Mouse (Mus musculus): Measurements from ENCODE around the gene Ssc4d. TPM values are rescaled to one million over a fixed set of nuclear protein-coding genes. Genes with fewer than 3 reads are reported as not detected.

The Ssc4d gene
- polyA plus RNA-seq, 1 experiment from 2014 or later, result 0.68 TPM

DNA sequence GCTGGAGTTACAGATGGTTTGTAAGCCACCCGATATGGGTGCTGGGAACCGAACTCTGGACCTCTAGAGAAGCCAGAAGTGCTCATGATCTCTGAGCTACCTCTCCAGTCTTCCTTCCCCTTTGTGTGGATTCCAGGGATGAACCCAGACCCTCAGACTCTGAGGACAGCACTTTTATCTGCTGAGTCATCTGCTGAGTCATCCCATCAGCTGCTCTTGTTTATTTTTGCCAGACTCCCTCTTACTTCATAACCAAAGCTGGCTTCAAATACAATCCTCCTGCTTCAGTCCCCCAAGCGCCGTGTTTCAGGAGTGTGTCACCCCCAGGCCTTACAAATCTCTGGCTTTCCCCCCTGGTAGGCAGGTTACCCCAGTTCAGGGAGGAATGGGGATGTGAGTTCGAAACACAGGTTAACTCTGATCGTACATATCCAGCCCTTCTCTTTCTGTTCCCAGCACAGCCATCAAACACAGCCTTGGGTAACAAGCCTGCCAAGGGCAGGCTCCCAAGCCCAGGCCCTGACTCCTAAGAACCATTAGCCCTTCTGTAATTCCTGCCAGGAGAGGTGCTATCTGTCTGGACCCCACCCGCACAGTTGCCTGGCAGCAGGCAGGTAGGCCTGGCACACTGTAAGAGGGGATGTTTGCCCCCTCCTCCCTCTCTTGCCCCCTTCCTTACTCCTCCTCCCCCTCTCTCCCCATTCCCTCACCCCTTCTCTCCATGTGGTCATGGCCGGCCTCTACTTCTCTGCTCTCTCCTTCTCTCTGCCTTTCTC is 1.8 kb upstream of the Ssc4d start:
- Histone ChIP-seq H3K4me1 (ENCODE audit: control insufficient read depth in 2 of 2, insufficient read depth in 2 of 2, low read length in 2 of 2) (no peaks in the 10 kb centered on the region), H3K27me3 (ENCODE audit: control insufficient read depth, insufficient read depth, low read length) (no peaks in the 10 kb centered on the region), H3K4me2 (ENCODE audit: low read length) (no peak overlapping the region), H3K4me3 (ENCODE audit: control insufficient read depth in 1 of 2, insufficient read depth in 1 of 2, low read depth in 1 of 2, low read length in 2 of 2) (no peak overlapping the region), H3K9me3 (ENCODE audit: control insufficient read depth, low read length) (no peaks in the 10 kb centered on the region), H3K27ac (replicated peaks in 1 of 2; ENCODE audit: control insufficient read depth in 1 of 2, insufficient read depth in 1 of 2, low read depth in 2 of 2, low read length in 2 of 2) (no peak overlapping the region), H3K36me3 (ENCODE audit: control insufficient read depth, insufficient read depth, low read length) (no peaks in the 10 kb centered on the region), H3K9ac (ENCODE audit: low read length) (no peak overlapping the region)
- ATAC-seq (ENCODE audit: insufficient number of reproducible peaks, insufficient read depth, low FRiP score, low read depth), result no peak
- WGBS, result 90% methylated on average over 8 of the region's 8 CpGs

DNA sequence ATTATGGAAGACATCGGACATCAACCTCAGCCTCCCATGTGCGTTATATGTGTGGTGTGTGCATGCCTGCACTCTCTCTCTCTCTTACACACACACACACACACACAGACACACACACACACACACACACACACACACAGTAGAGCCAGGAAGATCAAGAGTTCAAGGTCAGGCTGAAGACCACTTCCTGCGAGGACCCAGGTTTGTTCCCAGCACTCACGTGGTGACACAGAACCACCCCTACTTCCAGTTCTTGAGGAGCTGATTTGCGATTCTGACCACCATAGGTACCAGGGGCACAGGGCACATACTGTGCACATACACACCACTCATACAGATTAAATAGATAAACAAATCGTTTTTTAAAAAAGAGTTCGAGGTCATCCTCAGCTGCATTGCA is 2.5 kb downstream of the Ssc4d start:
- ATAC-seq (ENCODE audit: insufficient number of reproducible peaks, insufficient read depth, low FRiP score, low read depth), result no peak
- Histone ChIP-seq H3K4me3 (ENCODE audit: control insufficient read depth in 1 of 2, insufficient read depth in 1 of 2, low read depth in 1 of 2, low read length in 2 of 2) (no peak overlapping the region), H3K4me1 (ENCODE audit: control insufficient read depth in 2 of 2, insufficient read depth in 2 of 2, low read length in 2 of 2) (no peaks in the 10 kb centered on the region), H3K9me3 (ENCODE audit: control insufficient read depth, low read length) (no peaks in the 10 kb centered on the region), H3K4me2 (ENCODE audit: low read length) (no peak overlapping the region), H3K36me3 (ENCODE audit: control insufficient read depth, insufficient read depth, low read length) (no peaks in the 10 kb centered on the region), H3K27ac (replicated peaks in 1 of 2; ENCODE audit: control insufficient read depth in 1 of 2, insufficient read depth in 1 of 2, low read depth in 2 of 2, low read length in 2 of 2) (no peak overlapping the region), H3K27me3 (ENCODE audit: control insufficient read depth, insufficient read depth, low read length) (no peaks in the 10 kb centered on the region), H3K9ac (ENCODE audit: low read length) (no peak overlapping the region)
- WGBS, result 80% methylated on average over 7 of the region's 7 CpGs

DNA sequence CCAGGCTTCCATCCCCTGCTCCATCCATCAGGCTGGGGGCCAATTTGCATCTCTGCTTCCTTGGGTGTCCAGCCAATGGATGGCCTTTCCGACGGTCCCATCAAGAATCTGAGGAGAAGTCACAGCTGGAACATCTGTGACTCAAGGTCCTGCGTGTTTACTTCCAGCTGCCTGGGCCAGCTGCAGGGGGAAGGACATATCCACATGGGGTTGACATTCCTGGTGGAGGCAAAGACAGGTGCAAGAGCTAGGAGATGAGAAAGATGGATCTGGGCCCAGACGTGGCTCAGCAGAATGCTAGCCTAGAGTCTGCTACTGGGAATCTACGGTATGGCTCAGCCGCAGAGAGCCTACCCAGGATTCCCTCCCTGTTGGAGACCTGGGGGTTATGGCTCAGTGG is 4.1 kb downstream of the Ssc4d start:
- no peak overlapping the region for H3K4me2 ChIP-seq (ENCODE audit: low read length)
- no peak overlapping the region for H3K4me3 ChIP-seq (ENCODE audit: control insufficient read depth in 1 of 2, insufficient read depth in 1 of 2, low read depth in 1 of 2, low read length in 2 of 2)
- WGBS, result 77% methylated on average over 6 of the region's 6 CpGs
- ATAC-seq (ENCODE audit: insufficient number of reproducible peaks, insufficient read depth, low FRiP score, low read depth), result no peak
- H3K9me3 ChIP-seq (ENCODE audit: control insufficient read depth, low read length), result no peaks in the 10 kb centered on the region
- no peaks in the 10 kb centered on the region for H3K36me3 ChIP-seq (ENCODE audit: control insufficient read depth, insufficient read depth, low read length)
- H3K9ac ChIP-seq (ENCODE audit: low read length), result no peak overlapping the region
- H3K27ac ChIP-seq (replicated peaks in 1 of 2; ENCODE audit: control insufficient read depth in 1 of 2, insufficient read depth in 1 of 2, low read depth in 2 of 2, low read length in 2 of 2), result no peak overlapping the region
- peaks cover 3% of the 10 kb centered on the region; the same call in 1 of the 2 replicates for H3K27me3 ChIP-seq (ENCODE audit: control insufficient read depth, insufficient read depth, low read length)
- peaks cover 4 to 5% of the 10 kb centered on the region in 2 experiments; a peak in 3 of 4 replicates for H3K4me1 ChIP-seq (ENCODE audit: control insufficient read depth in 2 of 2, insufficient read depth in 2 of 2, low read length in 2 of 2)

DNA sequence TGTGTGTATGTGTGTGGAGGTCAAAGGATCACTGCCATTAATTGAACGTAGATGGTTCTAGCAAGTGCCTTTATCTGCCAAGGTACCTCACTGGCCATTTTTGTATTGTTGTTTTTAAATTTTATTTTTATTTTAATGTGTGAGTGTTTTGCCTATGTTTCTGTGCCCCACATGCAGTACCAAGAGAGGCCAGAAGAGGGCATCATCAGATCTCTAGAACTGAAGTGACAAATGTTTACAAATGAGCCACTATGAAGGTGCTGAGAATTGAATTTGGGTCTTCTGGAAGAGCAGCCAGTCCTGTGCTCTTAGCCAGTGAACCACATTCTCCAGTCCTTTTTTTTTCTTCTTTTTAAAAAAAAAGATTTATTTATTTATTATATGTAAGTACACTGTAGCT is 5.5 kb downstream of the Ssc4d start:
- WGBS, result 66% methylated on average over 1 of the region's 1 CpGs
- Histone ChIP-seq H3K27me3 (ENCODE audit: control insufficient read depth, insufficient read depth, low read length) (peaks cover 3% of the 10 kb centered on the region; the same call in 1 of the 2 replicates), H3K9ac (ENCODE audit: low read length) (no peak overlapping the region), H3K9me3 (ENCODE audit: control insufficient read depth, low read length) (no peaks in the 10 kb centered on the region), H3K4me1 (ENCODE audit: control insufficient read depth in 2 of 2, insufficient read depth in 2 of 2, low read length in 2 of 2) (peaks cover 5 to 9% of the 10 kb centered on the region in 2 experiments; a peak in 3 of 4 replicates), H3K36me3 (ENCODE audit: control insufficient read depth, insufficient read depth, low read length) (no peaks in the 10 kb centered on the region), H3K27ac (replicated peaks in 1 of 2; ENCODE audit: control insufficient read depth in 1 of 2, insufficient read depth in 1 of 2, low read depth in 2 of 2, low read length in 2 of 2) (no peak overlapping the region), H3K4me2 (ENCODE audit: low read length) (no peak overlapping the region), H3K4me3 (ENCODE audit: control insufficient read depth in 1 of 2, insufficient read depth in 1 of 2, low read depth in 1 of 2, low read length in 2 of 2) (no peak overlapping the region)
- no peak for ATAC-seq (ENCODE audit: insufficient number of reproducible peaks, insufficient read depth, low FRiP score, low read depth)

DNA sequence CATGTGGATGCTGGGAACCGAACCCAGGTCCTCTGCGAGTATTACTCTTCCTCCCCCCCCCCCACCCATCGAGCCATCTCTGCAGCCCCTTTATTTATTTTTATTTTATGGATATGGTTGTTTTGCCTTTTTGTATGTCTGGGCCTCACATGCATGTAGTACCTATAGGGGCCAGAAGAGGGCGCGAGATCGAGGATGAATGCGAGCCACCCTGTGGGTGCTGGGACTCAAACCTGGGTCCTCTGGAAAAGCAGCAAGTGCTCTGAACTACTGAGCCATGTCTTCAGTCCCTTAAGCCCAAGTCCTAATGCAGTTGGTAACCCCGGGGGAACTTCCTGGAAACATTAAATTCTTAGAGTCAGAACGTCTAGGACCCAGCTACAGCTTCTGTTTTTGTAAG is 7.5 kb downstream of the Ssc4d start:
- 52% methylated on average over 9 of the region's 9 CpGs for WGBS
- Histone ChIP-seq H3K4me2 (ENCODE audit: low read length) (no peak overlapping the region), H3K4me3 (ENCODE audit: control insufficient read depth in 1 of 2, insufficient read depth in 1 of 2, low read depth in 1 of 2, low read length in 2 of 2) (no peak overlapping the region), H3K27ac (replicated peaks in 1 of 2; ENCODE audit: control insufficient read depth in 1 of 2, insufficient read depth in 1 of 2, low read depth in 2 of 2, low read length in 2 of 2) (no peak overlapping the region), H3K9ac (ENCODE audit: low read length) (no peak overlapping the region), H3K27me3 (ENCODE audit: control insufficient read depth, insufficient read depth, low read length) (peaks cover 3% of the 10 kb centered on the region; the same call in 1 of the 2 replicates), H3K4me1 (ENCODE audit: control insufficient read depth in 2 of 2, insufficient read depth in 2 of 2, low read length in 2 of 2) (peaks cover 5 to 11% of the 10 kb centered on the region in 2 experiments; a peak in 3 of 4 replicates), H3K9me3 (ENCODE audit: control insufficient read depth, low read length) (no peaks in the 10 kb centered on the region), H3K36me3 (ENCODE audit: control insufficient read depth, insufficient read depth, low read length) (no peaks in the 10 kb centered on the region)
- ATAC-seq (ENCODE audit: insufficient number of reproducible peaks, insufficient read depth, low FRiP score, low read depth), result no peak

DNA sequence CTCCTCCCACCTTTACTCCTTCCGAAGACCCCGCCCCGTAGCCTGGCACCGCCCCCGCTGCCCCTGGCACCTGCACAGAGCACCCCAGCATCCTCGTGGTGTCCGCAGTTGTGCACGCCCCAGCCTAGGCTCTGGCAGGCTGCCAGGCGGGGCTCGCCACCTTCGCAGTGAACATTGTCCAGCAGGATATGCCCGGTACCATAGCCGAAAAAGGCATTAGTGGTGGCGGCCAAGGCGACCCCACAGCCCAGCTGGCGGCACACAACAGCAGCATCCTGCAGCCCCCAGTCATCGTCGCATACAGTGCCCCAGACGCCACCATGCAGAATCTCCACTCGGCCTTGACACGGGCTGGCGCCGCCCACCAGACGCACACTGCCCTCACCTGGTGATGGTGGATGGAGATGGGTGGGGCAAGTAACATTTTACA is 8.8 kb downstream of the Ssc4d start:
- Histone ChIP-seq H3K4me2 (ENCODE audit: low read length) (peak overlapping the region; percentile 63), H3K27me3 (ENCODE audit: control insufficient read depth, insufficient read depth, low read length) (peaks cover 3% of the 10 kb centered on the region; the same call in 1 of the 2 replicates), H3K9ac (ENCODE audit: low read length) (no peak overlapping the region), H3K4me1 (ENCODE audit: control insufficient read depth in 2 of 2, insufficient read depth in 2 of 2, low read length in 2 of 2) (peaks cover 8 to 18% of the 10 kb centered on the region in 2 experiments; a peak in 3 of 4 replicates), H3K36me3 (ENCODE audit: control insufficient read depth, insufficient read depth, low read length) (no peaks in the 10 kb centered on the region), H3K4me3 (ENCODE audit: control insufficient read depth in 1 of 2, insufficient read depth in 1 of 2, low read depth in 1 of 2, low read length in 2 of 2) (peak overlapping the region; percentile 22 to 23; a peak in 2 of 4 replicates), H3K27ac (replicated peaks in 1 of 2; ENCODE audit: control insufficient read depth in 1 of 2, insufficient read depth in 1 of 2, low read depth in 2 of 2, low read length in 2 of 2) (no peak overlapping the region), H3K9me3 (ENCODE audit: control insufficient read depth, low read length) (no peaks in the 10 kb centered on the region)
- WGBS, result 9% methylated on average over 24 of the region's 24 CpGs
- ATAC-seq (ENCODE audit: insufficient number of reproducible peaks, insufficient read depth, low FRiP score, low read depth), result no peak

DNA sequence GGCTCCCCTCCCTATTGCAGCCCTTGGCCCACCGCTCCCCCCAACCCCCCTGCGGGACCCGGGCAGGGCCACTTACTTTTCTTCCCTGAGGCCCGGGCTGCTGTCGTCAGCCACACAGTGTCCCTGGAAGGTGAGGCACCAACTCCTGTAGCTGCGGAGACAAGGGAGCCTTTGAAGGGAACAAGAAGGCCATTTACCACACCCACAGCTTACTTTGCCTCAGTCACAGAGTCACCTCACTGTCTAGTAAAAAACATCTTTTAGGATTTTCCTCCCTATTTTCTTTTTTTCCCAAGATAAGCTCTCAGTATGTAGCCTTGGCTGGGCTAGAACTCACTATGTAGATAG is 11.1 kb downstream of the Ssc4d start:
- no peak for ATAC-seq (ENCODE audit: insufficient number of reproducible peaks, insufficient read depth, low FRiP score, low read depth)
- Histone ChIP-seq H3K27ac (replicated peaks in 1 of 2; ENCODE audit: control insufficient read depth in 1 of 2, insufficient read depth in 1 of 2, low read depth in 2 of 2, low read length in 2 of 2) (peak overlapping the region; percentile 92), H3K9ac (ENCODE audit: low read length) (peak overlapping the region; percentile 87), H3K4me2 (ENCODE audit: low read length) (peak overlapping the region; percentile 96), H3K27me3 (ENCODE audit: control insufficient read depth, insufficient read depth, low read length) (peaks cover 3% of the 10 kb centered on the region; the same call in 1 of the 2 replicates), H3K4me1 (ENCODE audit: control insufficient read depth in 2 of 2, insufficient read depth in 2 of 2, low read length in 2 of 2) (peaks cover 8 to 18% of the 10 kb centered on the region in 2 experiments; a peak in 3 of 4 replicates), H3K9me3 (ENCODE audit: control insufficient read depth, low read length) (no peaks in the 10 kb centered on the region), H3K4me3 (ENCODE audit: control insufficient read depth in 1 of 2, insufficient read depth in 1 of 2, low read depth in 1 of 2, low read length in 2 of 2) (peak overlapping the region; percentile 60 to 66), H3K36me3 (ENCODE audit: control insufficient read depth, insufficient read depth, low read length) (no peaks in the 10 kb centered on the region)
- WGBS, result 5% methylated on average over 6 of the region's 6 CpGs
